Mouse (Mus musculus): ENCODE data around the gene Pbsn.
"Not testable (repeated sequence)": the region's sequence is repeated elsewhere in the genome, so short reads cannot be mapped to it uniquely, and the experiment has no call there.

The Pbsn gene

DNA sequence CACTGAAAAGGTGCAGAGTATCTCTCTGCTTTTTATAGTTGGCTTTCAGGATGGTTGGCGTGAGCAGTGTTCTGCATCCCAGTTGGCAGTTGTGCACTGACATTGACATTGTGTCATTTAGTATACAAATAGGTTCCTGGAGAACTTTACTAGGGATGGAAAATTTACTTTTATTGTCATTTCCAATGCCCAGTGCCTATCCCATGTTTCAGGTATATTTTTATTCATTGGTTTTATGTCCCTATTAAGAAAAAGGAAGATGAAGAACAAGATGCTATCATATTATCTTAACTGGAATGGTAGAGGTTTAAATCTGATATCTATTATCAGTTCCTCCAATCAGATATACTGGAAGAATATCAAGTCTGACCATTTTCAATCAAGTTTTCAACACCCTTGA, at the start of gene Pbsn:
Pbsn (minus strand) TSS at position 101 of the 400 bp plus-strand sequence.
- H3K4me1 ChIP-seq (replicated peaks; ENCODE audit: low read depth, low read length), result no peaks in the 10 kb centered on the region
- no peak within 1 kb of the TSS for H3K4me3 ChIP-seq (replicated peaks; ENCODE audit: low read length)
- no peaks in the 10 kb centered on the region for H3K9me3 ChIP-seq (ENCODE audit: low read length)
- no peaks in the 10 kb centered on the region for H3K27me3 ChIP-seq (ENCODE audit: insufficient read depth, low read length)
- no peak for TF ChIP-seq CTCF (conservative IDR thresholded peaks at IDR 0.05; ENCODE audit: low read length)
- TF ChIP-seq NANOG (IDR thresholded peaks at IDR 0.05; ENCODE audit: borderline replicate concordance, low read length), result no peak
- no peak for TF ChIP-seq POU5F1 (IDR thresholded peaks at IDR 0.05; ENCODE audit: borderline replicate concordance, low read length)
- H3K36me3 ChIP-seq (ENCODE audit: insufficient read depth, low read length), result no peaks in the 10 kb centered on the region

DNA sequence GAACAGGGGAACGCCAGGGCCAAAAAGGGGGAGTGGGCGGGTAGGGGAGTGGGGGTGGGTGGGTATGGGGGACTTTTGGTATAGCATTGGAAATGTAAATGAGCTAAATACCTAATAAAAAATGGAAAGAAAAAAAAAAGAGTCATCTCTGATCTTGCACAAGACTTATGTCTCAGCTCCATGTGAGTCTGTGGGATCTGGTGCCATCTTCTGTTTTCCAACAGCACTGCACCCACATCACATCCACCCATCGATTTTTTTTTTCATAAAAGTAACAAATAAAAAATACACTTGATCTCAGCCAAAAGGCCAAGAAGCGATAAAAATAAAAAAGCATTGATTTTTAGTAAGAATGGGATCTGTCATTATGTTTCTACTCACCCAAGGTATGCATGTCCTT, 26.6 kb upstream of the Pbsn start:
- H3K36me3 ChIP-seq (ENCODE audit: insufficient read depth, low read length); H3K4me3 ChIP-seq (replicated peaks; ENCODE audit: low read length): not testable (repeated sequence)
- TF ChIP-seq CTCF (conservative IDR thresholded peaks at IDR 0.05; ENCODE audit: low read length), result 0 out of 2 replicates have a peak, but pooled peaks have one; percentile 13

DNA sequence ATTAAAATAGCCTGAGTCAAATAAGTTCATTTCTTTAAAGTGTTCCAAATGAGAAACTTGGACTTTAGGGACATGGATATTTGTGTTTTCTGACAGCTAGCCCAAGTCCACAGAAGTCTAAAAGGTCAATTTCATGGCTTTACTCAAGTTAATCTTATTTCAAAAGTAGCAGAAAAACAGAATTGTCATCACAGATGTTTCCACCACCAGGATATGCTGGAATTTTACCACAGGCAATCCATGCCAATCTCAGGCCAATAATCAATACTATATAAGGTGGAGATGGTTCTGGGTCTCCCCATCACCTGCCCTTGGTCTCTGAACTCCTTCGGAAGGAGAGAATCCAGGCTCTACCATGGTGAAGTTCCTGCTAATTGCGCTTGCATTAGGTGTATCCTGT, 11.0 kb upstream of the Pbsn start, which contains the start of gene Gm14744:
Gm14744 (plus strand) TSS at position 301 of the 400 bp plus-strand sequence.
- not testable (repeated sequence) for H3K4me1 ChIP-seq (replicated peaks; ENCODE audit: low read depth, low read length); H3K4me3 ChIP-seq (replicated peaks; ENCODE audit: low read length); H3K9me3 ChIP-seq (ENCODE audit: low read length); H3K27me3 ChIP-seq (ENCODE audit: insufficient read depth, low read length); H3K36me3 ChIP-seq (ENCODE audit: insufficient read depth, low read length)

More for the DNA sequence above, 26.6 kb upstream of the Pbsn start:
- H3K9me3 ChIP-seq (ENCODE audit: low read length); H3K4me1 ChIP-seq (replicated peaks; ENCODE audit: low read depth, low read length); H3K27me3 ChIP-seq (ENCODE audit: insufficient read depth, low read length): not testable (repeated sequence)

DNA sequence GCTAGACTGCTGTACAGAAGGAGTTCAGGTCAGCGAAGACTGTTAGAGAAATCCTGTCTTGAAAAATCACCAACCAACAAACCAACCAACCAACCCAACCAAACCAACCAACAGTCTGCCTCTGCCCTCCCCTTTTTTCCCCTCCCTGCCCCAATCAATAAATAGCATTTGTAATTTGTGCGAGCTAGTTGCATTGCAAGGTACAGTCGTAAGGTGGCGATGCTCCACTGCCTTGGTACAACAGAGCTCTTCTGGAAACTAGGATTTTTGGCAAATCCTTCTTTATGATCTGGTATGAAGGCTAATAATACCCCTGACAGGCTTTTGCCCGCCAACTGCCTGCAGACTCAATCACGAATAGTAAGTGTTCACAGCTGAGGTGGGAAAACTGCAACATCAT, 41.4 kb downstream of the Pbsn start:
- no peak overlapping the region for H3K4me3 ChIP-seq (replicated peaks; ENCODE audit: low read length)
- H3K4me1 ChIP-seq (replicated peaks; ENCODE audit: low read depth, low read length), result no peaks in the 10 kb centered on the region
- TF ChIP-seq POU5F1 (IDR thresholded peaks at IDR 0.05; ENCODE audit: borderline replicate concordance, low read length) (no peak), NANOG (IDR thresholded peaks at IDR 0.05; ENCODE audit: borderline replicate concordance, low read length) (no peak), CTCF (conservative IDR thresholded peaks at IDR 0.05; ENCODE audit: low read length) (peak; percentile 30; the same call in 1 of the 2 replicates)
- H3K27me3 ChIP-seq (ENCODE audit: insufficient read depth, low read length), result no peaks in the 10 kb centered on the region
- H3K9me3 ChIP-seq (ENCODE audit: low read length), result no peaks in the 10 kb centered on the region
- no peaks in the 10 kb centered on the region for H3K36me3 ChIP-seq (ENCODE audit: insufficient read depth, low read length)

DNA sequence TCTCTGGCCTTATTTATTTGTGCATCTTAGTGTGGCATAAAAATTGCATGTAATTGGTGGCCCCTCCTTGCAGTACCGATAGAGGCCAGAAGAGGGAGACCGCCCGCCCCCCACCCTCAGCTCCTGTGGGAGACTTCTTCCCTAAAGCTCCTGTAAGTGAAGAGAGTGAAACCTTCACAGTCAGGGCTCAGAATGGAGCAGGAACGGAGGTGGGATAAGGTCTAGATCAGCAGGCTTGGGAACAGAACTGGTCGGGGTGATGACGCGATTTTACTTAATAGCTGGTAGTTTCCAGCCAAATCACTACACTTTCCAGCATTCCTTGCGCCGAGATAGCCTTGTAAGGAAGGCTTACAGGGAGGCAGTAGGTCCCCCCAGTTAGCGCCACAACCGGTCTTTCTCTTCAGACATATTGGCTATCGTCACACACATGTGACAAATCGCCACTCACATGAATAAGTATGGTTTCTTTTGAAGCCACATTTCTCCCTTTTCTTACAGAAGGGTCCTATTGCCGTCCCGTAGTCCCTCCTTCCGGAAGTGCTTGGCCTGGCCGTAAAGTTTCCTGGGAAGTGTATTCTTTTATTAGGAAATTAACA, 42.7 kb downstream of the Pbsn start:
- H3K9me3 ChIP-seq (ENCODE audit: low read length), result no peaks in the 10 kb centered on the region
- TF ChIP-seq POU5F1 (IDR thresholded peaks at IDR 0.05; ENCODE audit: borderline replicate concordance, low read length) (no peak), CTCF (conservative IDR thresholded peaks at IDR 0.05; ENCODE audit: low read length) (peak; percentile 91), NANOG (IDR thresholded peaks at IDR 0.05; ENCODE audit: borderline replicate concordance, low read length) (no peak)
- H3K36me3 ChIP-seq (ENCODE audit: insufficient read depth, low read length), result no peaks in the 10 kb centered on the region
- H3K27me3 ChIP-seq (ENCODE audit: insufficient read depth, low read length), result no peaks in the 10 kb centered on the region
- peak overlapping the region; percentile 60 for H3K4me3 ChIP-seq (replicated peaks; ENCODE audit: low read length)
- H3K4me1 ChIP-seq (replicated peaks; ENCODE audit: low read depth, low read length), result no peaks in the 10 kb centered on the region

DNA sequence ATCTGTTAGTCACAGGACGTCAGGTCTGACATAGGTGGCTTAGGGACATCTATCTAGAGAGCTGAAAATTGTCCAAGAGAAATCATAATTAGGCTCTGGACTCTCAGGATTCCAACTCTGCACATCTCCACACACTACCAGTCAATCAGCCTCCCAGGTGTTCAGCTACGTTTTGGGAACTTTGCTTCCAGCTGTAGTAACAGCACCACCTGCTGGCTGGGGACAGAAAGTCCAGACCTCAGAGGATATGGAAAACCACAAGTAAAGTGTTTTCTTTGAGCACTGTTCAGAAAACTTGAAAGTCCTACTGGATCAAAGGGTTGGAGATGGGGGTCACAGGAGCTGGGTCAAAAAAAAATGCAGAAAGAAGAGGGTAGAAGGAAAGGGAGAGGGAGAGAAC, 44.8 kb downstream of the Pbsn start:
- Histone ChIP-seq H3K4me1 (replicated peaks; ENCODE audit: low read depth, low read length) (no peaks in the 10 kb centered on the region), H3K4me3 (replicated peaks; ENCODE audit: low read length) (no peak overlapping the region), H3K36me3 (ENCODE audit: insufficient read depth, low read length) (no peaks in the 10 kb centered on the region), H3K27me3 (ENCODE audit: insufficient read depth, low read length) (no peaks in the 10 kb centered on the region), H3K9me3 (ENCODE audit: low read length) (no peaks in the 10 kb centered on the region)
- TF ChIP-seq NANOG (IDR thresholded peaks at IDR 0.05; ENCODE audit: borderline replicate concordance, low read length) (no peak), CTCF (conservative IDR thresholded peaks at IDR 0.05; ENCODE audit: low read length) (peak; percentile 46)

DNA sequence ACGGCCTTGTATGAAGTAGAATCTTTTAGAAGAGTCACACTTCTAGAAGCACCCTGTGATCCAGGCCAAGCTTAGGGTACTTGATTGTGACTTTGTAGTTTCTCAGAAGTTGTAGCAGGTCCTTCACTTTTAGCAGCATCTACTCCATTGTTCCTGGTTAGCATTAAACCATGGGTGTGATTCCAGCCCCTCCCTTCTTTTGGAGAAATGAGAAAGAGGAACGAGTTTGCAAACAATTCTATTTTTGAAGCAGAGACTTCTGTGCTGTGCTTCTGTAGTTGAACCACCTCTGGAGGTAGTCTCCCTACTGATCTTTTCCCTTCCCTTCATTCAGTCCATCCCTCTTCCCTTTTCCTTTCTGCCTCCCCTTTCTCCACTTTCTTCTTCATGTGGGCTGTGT, 51.1 kb downstream of the Pbsn start:
- Histone ChIP-seq H3K4me3 (replicated peaks; ENCODE audit: low read length) (no peak overlapping the region), H3K9me3 (ENCODE audit: low read length) (no peaks in the 10 kb centered on the region), H3K36me3 (ENCODE audit: insufficient read depth, low read length) (no peaks in the 10 kb centered on the region), H3K4me1 (replicated peaks; ENCODE audit: low read depth, low read length) (0 out of 2 replicates have a peak, but pooled peaks cover 4% of the 10 kb centered on the region), H3K27me3 (ENCODE audit: insufficient read depth, low read length) (no peaks in the 10 kb centered on the region)
- TF ChIP-seq NANOG (IDR thresholded peaks at IDR 0.05; ENCODE audit: borderline replicate concordance, low read length), result no peak
- no peak for TF ChIP-seq POU5F1 (IDR thresholded peaks at IDR 0.05; ENCODE audit: borderline replicate concordance, low read length)
- no peak for TF ChIP-seq CTCF (conservative IDR thresholded peaks at IDR 0.05; ENCODE audit: low read length)

DNA sequence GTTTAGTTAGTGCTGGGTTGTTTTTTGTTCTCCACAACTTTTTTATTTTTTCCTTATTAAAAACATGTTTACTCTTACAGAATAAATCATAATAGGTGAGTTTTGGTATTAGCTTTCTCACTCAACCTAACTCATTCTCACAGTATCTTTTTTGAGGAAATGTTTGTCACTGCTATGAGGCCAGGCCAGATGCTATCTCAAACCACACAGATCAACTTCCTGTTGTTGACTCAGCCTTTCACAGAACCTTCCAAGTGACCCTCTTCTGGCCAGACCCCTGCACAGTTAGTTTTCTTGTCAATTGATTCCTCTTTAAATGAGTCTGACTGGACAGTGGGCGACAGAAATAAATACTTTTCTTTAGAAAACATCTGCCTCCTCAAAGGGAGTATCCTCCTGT, 51.9 kb downstream of the Pbsn start:
- Histone ChIP-seq H3K9me3 (ENCODE audit: low read length) (no peaks in the 10 kb centered on the region), H3K36me3 (ENCODE audit: insufficient read depth, low read length) (no peaks in the 10 kb centered on the region), H3K4me3 (replicated peaks; ENCODE audit: low read length) (no peak overlapping the region), H3K27me3 (ENCODE audit: insufficient read depth, low read length) (no peaks in the 10 kb centered on the region), H3K4me1 (replicated peaks; ENCODE audit: low read depth, low read length) (0 out of 2 replicates have a peak, but pooled peaks cover 6% of the 10 kb centered on the region)
- TF ChIP-seq NANOG (IDR thresholded peaks at IDR 0.05; ENCODE audit: borderline replicate concordance, low read length), result no peak
- no peak for TF ChIP-seq POU5F1 (IDR thresholded peaks at IDR 0.05; ENCODE audit: borderline replicate concordance, low read length)
- no peak for TF ChIP-seq CTCF (conservative IDR thresholded peaks at IDR 0.05; ENCODE audit: low read length)

DNA sequence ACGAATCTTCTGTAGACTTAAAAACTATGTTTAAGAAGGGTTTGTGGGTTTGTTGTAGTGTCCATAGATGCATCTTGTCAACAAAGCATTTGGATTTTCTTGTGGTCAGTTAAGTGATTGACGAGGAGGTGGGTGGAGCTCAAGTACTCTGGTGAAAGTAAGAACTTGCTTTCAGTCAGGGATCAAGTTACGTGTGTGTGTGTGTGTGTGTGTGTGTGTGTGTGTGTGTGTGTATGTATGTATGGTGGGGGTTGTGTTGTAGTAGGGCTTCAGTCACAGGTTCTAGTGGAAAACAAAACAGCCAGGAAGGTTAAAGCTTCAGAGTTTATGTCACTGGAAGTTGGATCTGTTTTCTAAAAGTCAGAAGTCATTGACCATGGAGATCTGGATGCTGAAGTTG, 53.9 kb downstream of the Pbsn start:
- Histone ChIP-seq H3K9me3 (ENCODE audit: low read length) (no peaks in the 10 kb centered on the region), H3K36me3 (ENCODE audit: insufficient read depth, low read length) (no peaks in the 10 kb centered on the region), H3K27me3 (ENCODE audit: insufficient read depth, low read length) (no peaks in the 10 kb centered on the region), H3K4me3 (replicated peaks; ENCODE audit: low read length) (no peak overlapping the region), H3K4me1 (replicated peaks; ENCODE audit: low read depth, low read length) (0 out of 2 replicates have a peak, but pooled peaks cover 6% of the 10 kb centered on the region)
- TF ChIP-seq POU5F1 (IDR thresholded peaks at IDR 0.05; ENCODE audit: borderline replicate concordance, low read length) (no peak), NANOG (IDR thresholded peaks at IDR 0.05; ENCODE audit: borderline replicate concordance, low read length) (no peak), CTCF (conservative IDR thresholded peaks at IDR 0.05; ENCODE audit: low read length) (no peak)

Data from E14TG2a.4 (cell line).